Mouse (Mus musculus) lung, embryonic 15.5 days (tissue): ENCODE results near the gene Shroom3. TPM values are rescaled to one million over a fixed set of nuclear protein-coding genes. Genes with fewer than 3 reads are reported as not detected.

ENCODE experiments used
- ATAC-seq: fragments of 200-750 bp; cut with Nextera tagmentation; 2 replicates; pipeline ENCODE4 v1.8.0; 2017; ENCODE audit warnings: moderate number of reproducible peaks, borderline replicate concordance; ENCODE audit not compliant: low FRiP score, low TSS enrichment; ENCODE audit errors: extremely low read depth
- H3K27ac ChIP-seq: fragments of 300-500 bp; sonication (generic); 2 replicates; pipeline ENCODE4 v1.5.1; 2015; ENCODE audit warnings: moderate library complexity, mild to moderate bottlenecking, inconsistent platforms
- H3K27me3 ChIP-seq: fragments of 300-500 bp; sonication (generic); 2 replicates; pipeline ENCODE4 v1.6.1; 2015; ENCODE audit warnings: inconsistent platforms
- H3K36me3 ChIP-seq: fragments of 300-500 bp; sonication (generic); 2 replicates; pipeline ENCODE4 v1.6.1; 2015; ENCODE audit warnings: inconsistent platforms
- H3K4me1 ChIP-seq: fragments of 300-500 bp; sonication (generic); 2 replicates; pipeline ENCODE4 v1.6.1; 2015; ENCODE audit warnings: inconsistent platforms
- H3K4me2 ChIP-seq: fragments of 300-500 bp; sonication (generic); 2 replicates; pipeline ENCODE4 v1.6.1; 2015; ENCODE audit warnings: inconsistent platforms, mild to moderate bottlenecking, moderate library complexity
- H3K4me3 ChIP-seq: fragments of 300-500 bp; sonication (generic); 2 replicates; pipeline ENCODE4 v1.5.1; 2015; ENCODE audit warnings: mild to moderate bottlenecking, inconsistent platforms
- H3K9ac ChIP-seq: fragments of 300-500 bp; sonication (generic); 2 replicates; pipeline ENCODE4 v1.6.1; 2015; ENCODE audit warnings: inconsistent platforms
- H3K9me3 ChIP-seq: fragments of 300-500 bp; sonication (generic); 2 replicates; pipeline ENCODE4 v1.6.1; 2016; ENCODE audit warnings: inconsistent platforms
- WGBS: fragments of 180-500 bp; shearing (Covaris S2); methylation state at CpG from one replicate; pipeline ENCODE4 v1.1.7; 2015; 5-methylcytosine and 5-hydroxymethylcytosine counted together
- polyA plus RNA-seq: library from polyadenylated mRNA; unstranded; fragments of >200 nt; fragmentation: Nextera tagmentation; extraction: Ambion mirVana; gene quantifications from 2 replicates; pipeline ENCODE4 v1.2.1, GENCODE M21; 2015

Shroom3 gene
- polyA plus RNA-seq, 1 experiment from 2014 or later = 5.3 TPM

DNA sequence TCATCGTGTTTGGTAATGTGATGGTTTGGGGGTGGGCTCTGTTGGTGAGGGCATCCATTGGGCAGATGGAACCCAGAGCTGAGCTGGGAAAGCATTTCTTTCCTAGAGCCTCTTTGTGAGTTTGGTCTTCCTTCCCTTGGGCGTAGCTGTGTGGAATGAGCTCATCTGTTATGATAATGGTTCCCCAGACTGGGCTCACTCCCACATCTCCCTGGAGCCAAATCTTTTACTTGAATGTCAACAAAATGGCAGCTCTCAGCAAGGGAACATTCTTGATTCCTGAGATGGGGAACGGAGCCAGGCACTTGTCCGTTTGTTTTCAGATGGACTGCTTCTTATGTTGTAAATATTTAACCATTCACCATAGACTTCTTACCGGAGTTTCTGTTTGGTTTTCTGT lies 158.2 kb downstream of the Shroom3 start:
- WGBS = 19% methylated on average over 5 of the region's 5 CpGs
- peak overlapping the region; percentile 61 for H3K27ac ChIP-seq

DNA sequence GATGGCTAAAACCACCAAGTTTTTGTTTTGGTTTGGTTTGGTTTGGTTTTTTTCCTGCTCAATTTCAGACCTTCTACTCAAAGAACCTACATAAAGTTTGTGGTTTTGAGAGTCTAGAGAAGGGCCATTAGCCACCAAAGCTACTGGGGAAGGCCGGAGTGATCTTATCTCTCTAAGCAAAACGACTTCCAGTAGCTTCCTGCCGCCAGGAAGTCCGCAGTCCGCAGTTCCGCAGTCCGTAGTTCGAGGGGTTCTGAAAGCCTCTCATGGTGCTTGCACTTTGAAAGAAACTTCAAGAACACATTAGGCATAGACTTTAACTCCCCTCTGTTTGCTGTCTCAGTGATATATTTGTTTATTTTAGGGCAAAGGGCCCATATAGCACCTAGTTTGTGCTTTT lies 159.2 kb downstream of the Shroom3 start:
- H3K36me3 ChIP-seq = no peaks in the 10 kb centered on the region
- no peak for ATAC-seq
- peaks cover 28% of the 10 kb centered on the region for H3K4me1 ChIP-seq
- peak overlapping the region; percentile 7 for H3K27ac ChIP-seq
- no peaks in the 10 kb centered on the region for H3K27me3 ChIP-seq
- WGBS = 5% methylated on average over 8 of the region's 8 CpGs
- no peaks in the 10 kb centered on the region for H3K9me3 ChIP-seq
- H3K4me2 ChIP-seq = no peak overlapping the region
- H3K4me3 ChIP-seq = no peak overlapping the region
- no peak overlapping the region for H3K9ac ChIP-seq

More for the DNA sequence above, 158.2 kb downstream of the Shroom3 start:
- Histone ChIP-seq H3K9me3 (no peaks in the 10 kb centered on the region), H3K27me3 (no peaks in the 10 kb centered on the region), H3K4me3 (no peak overlapping the region), H3K9ac (no peak overlapping the region), H3K4me2 (no peak overlapping the region), H3K4me1 (peaks cover 28% of the 10 kb centered on the region), H3K36me3 (no peaks in the 10 kb centered on the region)
- peak; percentile 79; the same call in 1 of the 2 replicates for ATAC-seq

DNA sequence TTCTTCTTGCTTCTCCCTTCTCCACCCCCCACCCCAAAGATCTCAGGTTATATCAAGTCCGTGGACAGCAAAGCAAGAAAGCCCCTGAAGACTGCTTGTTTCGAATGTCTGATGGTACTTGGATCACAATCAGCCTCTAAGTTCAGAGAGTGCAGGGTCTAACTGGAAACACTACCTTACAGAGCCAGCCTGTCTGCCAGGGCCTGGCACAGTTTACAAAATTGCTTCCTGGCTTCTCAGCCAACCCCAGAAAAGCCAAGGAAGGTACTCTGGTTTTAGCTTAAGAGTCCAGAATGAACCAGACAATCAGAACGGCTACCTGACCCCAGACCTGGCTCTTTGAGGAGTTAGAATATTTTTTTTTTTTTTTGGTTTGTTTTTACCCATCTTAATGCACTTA lies 159.6 kb downstream of the Shroom3 start:
- 44% methylated on average over 3 of the region's 3 CpGs for WGBS
- Histone ChIP-seq H3K27me3 (no peaks in the 10 kb centered on the region), H3K36me3 (no peaks in the 10 kb centered on the region), H3K4me1 (peaks cover 28% of the 10 kb centered on the region), H3K9me3 (no peaks in the 10 kb centered on the region), H3K4me2 (no peak overlapping the region), H3K9ac (no peak overlapping the region), H3K27ac (peak overlapping the region; percentile 7), H3K4me3 (no peak overlapping the region)
- no peak for ATAC-seq

DNA sequence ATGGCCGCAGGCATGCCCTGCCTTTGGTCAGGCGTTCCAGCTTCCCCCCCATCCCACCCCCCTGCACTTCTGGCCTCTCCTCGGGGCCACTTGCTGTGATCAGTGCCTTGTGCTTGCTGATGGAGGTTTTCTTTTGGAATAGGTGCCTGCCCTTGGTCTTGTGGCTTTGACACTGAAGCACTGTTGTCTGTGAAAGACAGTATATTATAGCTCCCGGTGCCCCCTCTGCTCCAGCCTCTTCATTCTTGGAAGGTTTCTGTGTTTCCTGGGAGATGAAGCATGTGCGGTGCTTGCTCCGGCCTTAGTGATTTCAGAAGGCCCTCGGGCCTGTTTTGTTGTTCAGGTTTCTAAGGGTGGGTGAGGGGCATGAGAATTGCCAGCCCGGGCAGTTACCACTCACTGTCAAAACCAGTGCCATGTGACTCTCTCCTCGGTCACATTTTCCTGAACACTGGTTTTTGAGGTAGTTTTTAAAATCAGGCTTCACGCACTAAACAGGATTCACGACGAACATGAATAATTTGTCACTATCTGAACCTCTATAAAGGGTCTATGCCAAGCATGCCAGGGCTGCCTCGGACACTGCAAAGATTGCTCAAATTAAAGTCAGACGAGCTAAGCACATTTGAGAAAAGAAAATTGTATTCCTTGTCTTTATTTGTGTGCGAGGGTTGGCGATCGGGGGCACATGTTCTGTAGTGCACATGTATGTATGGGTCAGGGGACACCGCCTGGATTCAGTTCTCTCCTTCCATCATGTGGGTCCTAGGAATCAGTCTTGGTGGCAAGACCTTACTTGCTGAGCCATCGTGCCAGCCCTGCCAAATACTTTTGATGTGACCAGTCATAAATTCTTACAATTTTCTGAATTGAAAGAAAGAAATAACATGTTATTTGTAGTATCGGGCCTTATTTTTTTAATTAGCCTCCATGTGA lies 160.9 kb downstream of the Shroom3 start:
- no peak overlapping the region for H3K27ac ChIP-seq
- H3K9me3 ChIP-seq = no peaks in the 10 kb centered on the region
- H3K27me3 ChIP-seq = no peaks in the 10 kb centered on the region
- no peak overlapping the region for H3K9ac ChIP-seq
- ATAC-seq = no peak
- peaks cover 28% of the 10 kb centered on the region for H3K4me1 ChIP-seq
- no peaks in the 10 kb centered on the region for H3K36me3 ChIP-seq
- 72% methylated on average over 20 of the region's 20 CpGs for WGBS
- no peak overlapping the region for H3K4me3 ChIP-seq
- H3K4me2 ChIP-seq = no peak overlapping the region

DNA sequence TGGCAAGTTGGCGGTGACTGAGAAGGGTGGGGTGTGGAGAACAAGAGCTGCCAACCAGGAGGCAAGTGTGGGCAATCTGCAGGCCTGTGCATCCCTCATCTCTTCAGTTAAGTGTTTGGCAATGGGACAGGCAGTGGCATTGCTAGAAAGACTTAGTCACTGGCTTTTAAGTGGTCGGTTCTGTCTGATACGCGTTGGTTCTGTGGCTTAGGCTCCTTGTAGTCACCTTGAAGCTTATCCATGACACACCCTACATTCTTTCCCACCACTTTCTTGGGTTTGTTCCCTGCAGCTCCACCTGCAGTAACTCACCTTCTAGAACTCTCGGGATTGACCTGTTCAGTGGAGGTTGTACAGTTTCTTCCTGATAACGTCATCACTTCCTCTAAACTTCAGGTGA lies 166.5 kb downstream of the Shroom3 start:
- Histone ChIP-seq H3K27me3 (no peaks in the 10 kb centered on the region), H3K4me1 (no peaks in the 10 kb centered on the region), H3K4me3 (no peak overlapping the region), H3K27ac (no peak overlapping the region), H3K9ac (no peak overlapping the region), H3K4me2 (no peak overlapping the region), H3K9me3 (no peaks in the 10 kb centered on the region), H3K36me3 (no peaks in the 10 kb centered on the region)
- WGBS = 67% methylated on average over 6 of the region's 6 CpGs
- no peak for ATAC-seq

DNA sequence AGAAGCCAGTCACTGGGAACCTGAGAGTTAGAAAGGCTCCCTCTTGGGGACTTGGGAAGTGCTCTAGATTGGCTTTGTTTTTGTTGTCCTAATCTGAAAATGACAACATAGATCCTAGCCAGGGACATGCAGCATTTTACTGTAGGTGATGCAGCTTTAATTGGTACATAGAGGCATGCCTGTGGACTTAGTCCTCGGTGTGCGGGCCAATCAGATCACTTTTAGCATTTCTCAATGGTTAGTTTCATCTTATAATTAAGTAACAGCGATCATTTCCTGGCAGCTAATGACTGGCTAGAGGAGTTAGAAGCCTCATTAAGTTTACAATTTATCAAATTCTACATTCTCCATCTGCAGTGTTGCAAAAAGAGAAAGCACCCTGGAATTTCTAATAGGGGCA lies 167.7 kb downstream of the Shroom3 start:
- WGBS = 80% methylated on average over 3 of the region's 3 CpGs
- Histone ChIP-seq H3K36me3 (no peaks in the 10 kb centered on the region), H3K9ac (no peak overlapping the region), H3K27ac (no peak overlapping the region), H3K4me2 (no peak overlapping the region), H3K4me3 (no peak overlapping the region), H3K27me3 (no peaks in the 10 kb centered on the region), H3K9me3 (no peaks in the 10 kb centered on the region), H3K4me1 (peaks cover under 1% of the 10 kb centered on the region; the same call in 1 of the 2 replicates)
- ATAC-seq = no peak

DNA sequence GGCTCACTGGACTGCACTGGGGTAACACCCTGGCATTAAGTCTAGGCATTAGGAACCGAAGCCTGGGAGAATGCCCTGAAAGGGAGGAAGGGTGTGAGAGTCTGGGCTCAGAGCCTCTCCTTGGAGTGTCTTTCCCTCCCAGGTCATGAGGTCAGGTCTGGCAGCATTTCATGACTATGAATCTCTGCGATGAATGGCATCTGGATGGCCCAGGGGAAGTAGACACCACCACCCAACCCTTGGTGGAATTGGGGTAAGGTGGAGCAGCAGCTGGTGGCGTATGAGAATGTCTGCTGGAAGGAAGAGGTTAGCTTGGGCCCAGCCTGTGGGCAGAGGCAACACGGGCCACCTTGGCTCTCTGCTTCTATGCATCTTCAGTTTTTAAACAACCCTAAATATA lies 171.7 kb downstream of the Shroom3 start:
- H3K4me3 ChIP-seq = no peak overlapping the region
- peaks cover 18% of the 10 kb centered on the region for H3K4me1 ChIP-seq
- 75% methylated on average over 4 of the region's 4 CpGs for whole genome bisulfite sequencing
- no peak overlapping the region for H3K27ac ChIP-seq
- no peaks in the 10 kb centered on the region for H3K27me3 ChIP-seq
- no peak for ATAC-seq
- H3K9ac ChIP-seq = no peak overlapping the region
- H3K4me2 ChIP-seq = no peak overlapping the region
- no peaks in the 10 kb centered on the region for H3K9me3 ChIP-seq
- H3K36me3 ChIP-seq = no peaks in the 10 kb centered on the region

DNA sequence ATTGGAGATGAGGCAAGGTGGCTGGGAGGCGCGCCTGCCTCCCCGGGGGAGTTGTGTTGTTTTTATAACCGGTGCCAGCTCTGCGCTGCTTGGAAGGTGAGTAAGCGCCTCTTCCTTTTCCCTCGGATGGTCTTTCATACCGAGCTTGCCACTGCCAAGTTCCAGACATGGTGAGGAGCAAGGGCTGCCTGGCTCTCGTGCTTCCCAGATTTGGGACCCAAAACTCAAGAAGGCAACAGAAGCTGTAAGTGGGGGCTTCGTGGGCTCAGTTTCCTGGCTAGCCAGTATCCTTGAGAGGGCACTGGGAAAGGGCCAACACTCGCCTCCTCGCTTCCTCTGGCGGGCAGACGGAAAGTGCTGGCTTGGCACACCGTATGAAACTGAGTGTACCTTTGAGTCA lies 173.1 kb downstream of the Shroom3 start:
- Histone ChIP-seq H3K4me3 (no peak overlapping the region), H3K9me3 (no peaks in the 10 kb centered on the region), H3K36me3 (no peaks in the 10 kb centered on the region), H3K27ac (no peak overlapping the region; the same call in 1 of the 2 replicates), H3K9ac (no peak overlapping the region), H3K4me1 (peaks cover 26% of the 10 kb centered on the region), H3K4me2 (no peak overlapping the region), H3K27me3 (no peaks in the 10 kb centered on the region)
- ATAC-seq = no peak
- 33% methylated on average over 15 of the region's 15 CpGs for WGBS

DNA sequence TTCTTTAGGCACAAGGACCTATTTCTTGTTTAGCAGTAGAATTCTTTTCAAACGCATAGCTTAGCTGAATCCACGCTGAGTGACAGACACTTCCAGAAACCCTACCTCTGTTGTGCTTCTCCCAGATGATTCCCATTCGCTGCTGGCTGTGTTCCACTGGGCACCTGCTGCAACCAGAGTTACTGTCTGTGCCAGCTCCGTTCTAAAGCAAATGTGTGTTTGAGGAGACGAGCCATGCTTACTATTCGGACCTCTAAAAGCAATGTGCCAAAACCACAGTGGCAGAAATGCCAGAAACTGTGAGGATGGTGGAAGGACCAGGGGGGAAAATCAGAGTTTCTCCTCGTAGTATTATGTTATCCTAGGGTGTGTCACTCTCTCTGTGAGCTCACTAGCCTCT lies 173.9 kb downstream of the Shroom3 start:
- H3K27ac ChIP-seq = no peak overlapping the region
- H3K4me1 ChIP-seq = peaks cover 32% of the 10 kb centered on the region
- ATAC-seq = no peak
- H3K4me2 ChIP-seq = no peak overlapping the region
- whole genome bisulfite sequencing = 69% methylated on average over 7 of the region's 7 CpGs
- H3K4me3 ChIP-seq = no peak overlapping the region
- no peaks in the 10 kb centered on the region for H3K9me3 ChIP-seq
- no peak overlapping the region for H3K9ac ChIP-seq
- no peaks in the 10 kb centered on the region for H3K36me3 ChIP-seq
- H3K27me3 ChIP-seq = no peaks in the 10 kb centered on the region

DNA sequence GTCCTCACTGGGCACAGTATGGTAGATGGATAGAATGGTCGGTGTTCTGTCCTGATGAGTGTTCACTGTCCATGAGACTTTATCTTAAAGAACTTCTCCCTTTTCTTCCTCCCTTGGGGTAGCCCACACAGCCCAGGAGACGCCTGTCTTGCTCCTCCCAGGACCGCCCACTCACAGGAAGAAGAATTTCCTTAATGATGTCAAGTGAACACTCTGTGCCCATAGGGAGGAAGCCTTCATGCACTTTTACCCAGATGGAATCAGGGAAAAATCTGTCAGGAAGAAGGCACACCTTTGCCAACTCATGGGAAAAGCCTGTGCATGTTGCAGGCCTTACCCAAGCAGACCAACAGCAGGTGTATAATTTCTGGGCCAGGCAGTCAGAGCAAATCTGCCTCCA lies 174.9 kb downstream of the Shroom3 start:
- Histone ChIP-seq H3K4me1 (peaks cover 35% of the 10 kb centered on the region), H3K36me3 (no peaks in the 10 kb centered on the region), H3K4me3 (no peak overlapping the region), H3K9me3 (no peaks in the 10 kb centered on the region), H3K27me3 (no peaks in the 10 kb centered on the region), H3K4me2 (no peak overlapping the region), H3K27ac (peak overlapping the region; percentile 22), H3K9ac (no peak overlapping the region)
- no peak for ATAC-seq
- WGBS = 78% methylated on average over 3 of the region's 3 CpGs

DNA sequence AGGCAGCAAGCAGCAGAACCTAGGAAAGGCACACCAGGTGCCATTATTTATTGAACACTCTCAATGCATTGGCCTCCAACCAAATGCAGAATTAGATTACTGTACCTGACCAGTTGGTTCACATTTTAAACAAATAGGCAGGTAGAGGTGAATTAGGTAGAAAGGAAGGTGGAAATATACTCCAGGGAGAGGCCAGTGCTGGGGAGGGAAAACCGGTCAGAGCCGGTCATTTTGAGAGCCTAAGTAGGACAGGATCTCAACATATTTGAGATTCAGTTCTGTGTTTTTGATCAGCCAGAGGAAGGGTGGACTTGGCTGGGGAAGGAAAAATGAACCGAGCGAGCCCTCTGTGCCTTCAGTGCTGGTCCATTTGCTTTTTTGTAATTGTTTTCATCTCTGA lies 175.3 kb downstream of the Shroom3 start:
- H3K4me2 ChIP-seq = no peak overlapping the region
- H3K4me3 ChIP-seq = no peak overlapping the region
- H3K9me3 ChIP-seq = no peaks in the 10 kb centered on the region
- H3K27me3 ChIP-seq = no peaks in the 10 kb centered on the region
- H3K9ac ChIP-seq = no peak overlapping the region
- H3K36me3 ChIP-seq = no peaks in the 10 kb centered on the region
- H3K27ac ChIP-seq = peak overlapping the region; percentile 22
- 76% methylated on average over 4 of the region's 4 CpGs for WGBS
- no peak for ATAC-seq
- peaks cover 35% of the 10 kb centered on the region for H3K4me1 ChIP-seq

DNA sequence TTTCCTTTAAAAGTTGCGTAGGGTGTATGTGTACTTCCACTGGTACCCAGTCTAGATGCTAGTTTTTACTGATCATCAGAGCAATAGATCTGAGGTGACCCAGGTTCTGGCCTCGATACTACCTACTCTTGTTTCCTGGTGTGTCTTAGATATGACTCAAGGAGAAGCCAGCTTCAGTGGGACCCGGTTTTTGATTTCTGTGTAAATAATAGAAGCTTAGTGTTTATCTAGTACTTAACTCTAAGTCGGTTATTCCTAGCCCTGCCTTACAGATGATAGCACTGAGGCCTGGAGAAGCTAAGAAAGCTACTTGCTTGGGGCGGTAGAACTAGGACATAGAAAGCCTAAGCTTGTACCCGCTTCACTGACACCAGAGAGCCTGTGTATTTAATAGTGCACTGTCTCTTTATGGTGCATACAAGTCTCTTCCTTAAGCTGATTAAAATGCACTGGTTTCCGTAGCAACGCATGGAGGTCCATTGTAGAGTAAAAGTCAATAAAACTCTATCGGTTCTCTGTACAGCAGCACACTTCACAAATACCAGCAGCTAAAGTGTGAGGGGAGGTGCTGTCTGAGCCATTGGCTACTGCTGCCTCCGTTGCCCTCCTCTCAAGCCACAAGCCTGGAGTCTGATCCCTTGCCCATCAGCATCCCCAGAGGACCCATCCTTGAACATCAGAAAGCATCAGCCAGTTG lies 178.3 kb downstream of the Shroom3 start:
- ATAC-seq = peak; percentile 43; the same call in 1 of the 2 replicates

More for the DNA sequence above, 178.3 kb downstream of the Shroom3 start:
- Histone ChIP-seq H3K36me3 (no peaks in the 10 kb centered on the region), H3K4me2 (0 out of 2 replicates have a peak overlapping the region, but pooled peaks have one; percentile 0), H3K9me3 (no peaks in the 10 kb centered on the region), H3K27ac (peak overlapping the region; percentile 45), H3K27me3 (no peaks in the 10 kb centered on the region), H3K9ac (no peak overlapping the region), H3K4me3 (no peak overlapping the region), H3K4me1 (peaks cover 37% of the 10 kb centered on the region)
- 47% methylated on average over 10 of the region's 10 CpGs for whole genome bisulfite sequencing
